Mouse (Mus musculus) A20 (cell line): ENCODE measurements at regions not wholly inside any gene's neighbourhood (a gene's known extent, or its start where the extent isn't known, plus 50 kb on each side); places are given as distances from the start of the nearest gene placed in this dataset.

ENCODE experiments used
- DNase-seq: peaks from one replicate; pipeline ENCODE4 v3.0.0-alpha.2; 2011; ENCODE audit warnings: low read depth, low spot score

DNA sequence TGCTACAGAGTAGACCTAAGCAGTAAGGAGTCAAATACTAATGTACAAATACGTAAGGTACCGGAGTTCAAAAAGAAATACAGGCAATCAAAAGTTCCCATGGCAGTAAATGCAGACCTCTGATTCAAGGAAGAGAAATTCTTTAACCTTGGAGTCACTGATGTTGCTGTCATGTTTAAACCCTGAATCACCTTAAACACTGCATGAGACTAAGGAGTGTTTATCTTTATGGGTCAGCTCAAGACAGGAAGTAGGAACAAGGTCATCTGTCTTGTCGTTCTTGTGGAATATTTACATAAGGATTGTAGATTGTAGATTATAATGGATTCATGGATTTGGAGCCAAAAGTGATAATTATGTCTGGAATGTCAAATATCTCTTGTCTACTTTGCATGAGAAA is 1708.7 kb upstream of the Slc10a2 start:
- no peak for DNase-seq

DNA sequence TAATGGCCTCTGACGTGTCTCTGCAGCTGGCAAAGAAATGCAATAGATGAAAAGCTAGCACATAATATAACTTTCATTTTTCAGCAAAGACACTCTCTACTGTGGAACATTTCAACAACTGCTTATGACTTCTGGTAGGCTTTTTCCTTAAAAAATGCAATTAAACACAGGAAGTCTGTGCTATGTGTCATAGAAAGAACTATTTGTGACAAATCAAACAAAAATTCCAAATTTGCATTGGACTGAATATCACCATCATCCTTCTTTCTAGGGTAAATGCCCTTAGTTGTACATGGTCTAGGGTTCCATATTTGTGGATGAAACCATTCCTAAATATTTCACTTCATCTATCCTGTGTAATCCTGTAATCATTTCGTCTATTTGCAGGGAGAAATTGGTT is 1702.0 kb upstream of the Slc10a2 start:
- no peak for DNase-seq

DNA sequence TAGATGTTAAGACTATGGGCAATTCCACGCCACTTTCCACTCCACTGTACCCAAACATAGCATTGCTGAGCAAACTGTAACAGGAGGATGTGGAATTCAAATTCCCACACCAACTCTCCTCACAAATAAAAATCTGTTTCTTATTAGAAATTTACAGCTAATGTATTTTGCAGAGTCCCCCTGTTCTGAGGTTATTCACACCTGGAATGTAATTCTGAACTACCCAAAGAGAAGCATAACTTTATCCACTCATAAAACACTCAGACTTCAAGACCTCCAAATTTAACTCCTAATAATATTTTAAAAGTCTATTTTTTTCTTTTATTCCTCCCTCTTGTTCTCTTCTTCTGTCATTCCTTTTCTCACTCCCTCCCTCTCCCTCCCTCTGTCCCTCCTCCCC is 1698.0 kb upstream of the Slc10a2 start:
- DNase-seq: no peak

GRCm38 (mm10) chr8:6801076-6801475 is 1695.9 kb upstream of the Slc10a2 start:
- no peak for DNase-seq

- DNase-seq: no peak
These were observed 1683.9 kb upstream of the Slc10a2 start for GRCm38 (mm10) chr8:6789096-6789495.

DNA sequence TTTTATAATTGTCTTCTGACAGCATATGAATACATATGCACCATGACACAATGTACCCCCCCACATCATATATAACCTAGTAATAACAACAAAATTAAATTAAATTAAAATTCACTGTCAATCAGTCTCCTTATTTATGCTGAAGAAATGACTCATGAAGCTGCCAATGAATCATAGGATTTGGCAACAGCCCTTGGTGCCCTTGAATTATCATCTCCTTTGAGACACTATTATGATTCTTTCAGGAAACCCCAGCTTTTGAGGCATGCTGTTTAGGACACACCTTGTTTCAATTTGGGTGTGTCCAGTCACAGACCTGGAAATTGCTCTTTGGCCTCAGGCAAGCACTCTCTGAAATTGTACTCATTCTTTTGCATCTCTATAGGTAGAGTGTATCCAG is 1675.8 kb upstream of the Slc10a2 start:
- DNase-seq: no peak

GRCm38 (mm10) chr8:6775103-6775502 is 1670.0 kb upstream of the Slc10a2 start:
- no peak for DNase-seq

GRCm38 (mm10) chr8:6729571-6729970 is 1624.4 kb upstream of the Slc10a2 start:
- no peak for DNase-seq

GRCm38 (mm10) chr8:6708886-6709449 is 1603.8 kb upstream of the Slc10a2 start:
- DNase-seq: no peak

DNA sequence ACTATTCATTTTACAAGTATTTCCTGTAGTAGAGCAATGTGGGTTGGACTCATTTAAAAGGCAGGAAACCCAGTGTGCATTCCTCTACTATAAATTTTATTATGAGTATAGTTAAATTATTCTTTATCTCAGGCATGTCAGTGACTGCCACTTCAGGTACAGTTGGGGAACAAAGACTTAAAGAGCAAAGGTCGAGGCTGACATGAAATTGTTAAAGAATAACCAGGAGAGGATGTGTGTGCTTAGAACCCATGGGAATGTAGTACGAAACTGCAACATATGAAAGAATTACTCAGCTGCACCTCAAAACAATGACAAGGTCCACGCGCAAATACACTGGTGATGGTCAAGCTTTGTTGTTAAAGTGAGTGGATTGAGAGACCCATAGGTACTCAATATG is 1583.4 kb upstream of the Slc10a2 start:
- no peak for DNase-seq

GRCm38 (mm10) chr8:6658860-6659259 is 1553.7 kb upstream of the Slc10a2 start:
- DNase-seq: no peak

DNA sequence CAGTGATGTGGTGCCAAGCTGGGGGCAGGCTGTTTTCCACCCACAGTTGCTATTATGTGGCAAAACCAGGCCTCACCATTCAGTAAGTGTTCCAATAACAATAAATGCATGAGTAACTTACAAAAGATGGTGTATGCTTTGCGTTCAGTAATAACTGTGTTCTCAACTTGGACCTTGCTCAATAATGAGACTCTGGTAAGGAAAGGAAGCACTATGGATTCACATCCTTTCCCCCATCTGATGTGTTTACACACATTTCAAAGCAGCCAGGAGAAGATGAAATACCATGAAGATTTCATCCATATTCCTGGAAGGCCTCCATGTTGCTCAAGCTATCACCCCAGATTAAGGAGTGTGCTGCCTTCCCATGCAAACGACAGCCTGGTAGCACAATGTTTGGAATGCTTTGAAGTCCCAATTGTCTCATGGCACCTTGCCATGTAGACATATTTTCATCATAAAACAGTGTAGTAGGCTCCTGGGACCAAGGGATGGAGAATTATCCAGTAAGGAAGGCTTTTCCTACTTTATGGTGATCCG is 1552.4 kb upstream of the Slc10a2 start:
- DNase-seq: no peak

- no peak for DNase-seq
These were observed 1547.0 kb upstream of the Slc10a2 start for GRCm38 (mm10) chr8:6652180-6652579.

GRCm38 (mm10) chr8:6648083-6648482 is 1542.9 kb upstream of the Slc10a2 start:
- DNase-seq: no peak

DNA sequence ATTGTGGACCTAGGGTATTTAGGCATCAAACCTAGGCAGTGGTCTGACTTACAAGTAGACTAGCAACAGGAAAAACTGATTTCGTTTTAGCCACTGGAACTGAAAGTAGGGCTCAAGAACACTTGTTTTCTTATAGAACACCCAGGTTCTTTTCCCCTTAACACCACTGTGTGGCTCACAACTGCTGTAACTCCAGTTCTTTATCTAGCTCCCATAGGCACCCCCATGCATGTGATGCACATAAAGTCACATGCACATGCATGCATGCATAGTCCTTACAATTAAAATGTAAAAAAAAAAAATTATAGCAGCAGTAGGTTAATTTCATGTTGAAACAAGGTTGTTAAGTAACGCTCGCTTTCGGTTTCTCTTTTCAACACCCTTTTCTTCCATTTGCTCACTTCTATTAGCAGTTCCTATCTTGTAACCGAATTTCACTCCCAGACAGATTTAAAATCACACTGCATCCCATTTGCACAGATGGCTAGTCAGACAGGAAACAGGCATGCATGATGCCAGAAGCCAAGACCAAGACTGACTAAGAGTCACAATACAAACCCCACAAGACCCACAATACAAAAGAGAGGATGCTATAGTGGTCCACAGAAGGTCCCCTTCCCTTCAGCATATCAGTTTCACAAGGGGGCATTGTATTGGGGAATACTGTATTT is 1540.3 kb upstream of the Slc10a2 start:
- DNase-seq: peak; percentile 13

DNA sequence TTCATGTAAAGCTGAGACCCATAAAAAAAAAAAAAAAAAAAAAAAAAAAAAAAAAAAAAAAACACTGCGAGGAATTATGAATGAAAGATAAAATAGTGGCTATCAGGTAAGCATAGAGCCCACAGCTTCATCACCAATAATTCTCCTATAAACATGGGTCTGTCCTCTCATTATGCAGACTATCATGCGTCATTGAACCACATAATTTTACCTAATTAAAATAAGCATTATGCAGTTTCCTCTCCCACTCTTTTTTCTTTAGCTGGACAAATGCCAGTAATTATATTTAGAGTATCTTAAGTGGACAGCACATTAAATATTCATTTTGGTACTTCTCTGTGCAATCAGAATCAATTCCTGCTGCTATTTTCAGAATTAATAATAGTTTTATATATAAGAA is 1539.2 kb upstream of the Slc10a2 start:
- DNase-seq: no peak

DNA sequence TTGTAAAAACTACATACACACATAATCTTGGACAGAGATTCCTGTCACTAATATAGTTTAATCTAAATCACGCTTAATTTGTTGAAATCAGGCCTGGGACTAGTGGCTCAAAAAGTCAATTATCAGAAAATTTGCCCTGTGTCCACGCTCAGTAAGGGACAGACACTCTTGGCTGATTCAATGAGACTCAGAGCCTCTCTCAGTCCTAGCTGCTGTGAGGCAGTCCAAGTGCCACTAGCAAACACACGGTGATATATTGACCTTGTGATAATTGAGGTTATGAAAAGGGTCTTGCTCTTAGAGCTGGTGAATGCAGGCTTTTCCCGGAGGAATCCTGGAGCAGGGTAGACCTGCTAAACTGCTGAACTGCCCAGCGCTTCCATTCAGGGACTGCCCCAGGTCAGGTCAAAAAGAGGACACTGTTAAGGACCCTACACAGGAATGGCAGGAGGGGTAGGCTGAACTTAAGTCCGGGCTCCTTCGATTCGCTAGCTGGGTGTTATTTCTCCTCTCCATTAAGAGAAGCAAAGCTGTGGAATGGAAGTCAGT is 1521.9 kb upstream of the Slc10a2 start:
- no peak for DNase-seq

- no peak for DNase-seq
These were observed 1503.7 kb upstream of the Slc10a2 start for GRCm38 (mm10) chr8:6608891-6609290.

DNA sequence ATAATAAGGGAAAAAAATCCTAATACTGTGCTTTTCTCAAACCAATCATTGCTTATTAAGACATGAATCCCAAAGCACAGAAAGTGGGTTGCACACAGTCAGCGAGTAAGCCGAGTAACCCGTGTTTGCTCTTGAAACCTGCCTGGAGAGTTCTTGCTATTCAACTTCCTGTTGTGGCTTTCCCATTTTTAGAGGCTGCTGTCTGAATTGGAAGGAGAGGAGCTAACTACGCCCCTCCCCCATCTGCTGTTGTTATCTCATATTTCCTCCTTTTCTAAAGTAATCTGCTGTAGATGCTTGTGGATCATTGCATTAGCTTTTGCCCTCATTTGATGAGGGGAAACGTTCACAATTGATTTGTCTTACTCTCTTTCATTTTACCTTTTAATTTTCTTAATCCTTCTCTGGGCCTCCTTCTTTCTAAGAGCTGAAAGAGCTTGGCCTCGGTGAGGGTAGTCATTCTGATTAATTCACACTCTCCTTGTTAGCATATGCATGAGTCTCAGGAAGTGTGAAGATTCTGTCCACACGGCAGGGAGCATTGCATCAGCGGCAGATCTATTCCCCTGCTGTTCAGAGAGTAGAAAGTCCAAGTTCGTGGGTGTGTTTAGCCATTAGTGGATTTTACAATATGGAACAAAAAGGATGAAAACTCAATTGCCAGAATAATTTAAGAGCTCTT is 1501.8 kb upstream of the Slc10a2 start:
- no peak for DNase-seq

- no peak for DNase-seq
These were observed 1499.2 kb upstream of the Slc10a2 start for GRCm38 (mm10) chr8:6604232-6604804.

GRCm38 (mm10) chr8:6590146-6590545 is 1485.0 kb upstream of the Slc10a2 start:
- DNase-seq: peak; percentile 22
